Mouse (Mus musculus): ENCODE results near the gene Pappa. TPM values are rescaled to one million over a fixed set of nuclear protein-coding genes. Genes with fewer than 3 reads are reported as not detected.

Pappa gene
- total RNA-seq, 2 experiments from 2014 or later, result 1.2 to 1.3 TPM

DNA sequence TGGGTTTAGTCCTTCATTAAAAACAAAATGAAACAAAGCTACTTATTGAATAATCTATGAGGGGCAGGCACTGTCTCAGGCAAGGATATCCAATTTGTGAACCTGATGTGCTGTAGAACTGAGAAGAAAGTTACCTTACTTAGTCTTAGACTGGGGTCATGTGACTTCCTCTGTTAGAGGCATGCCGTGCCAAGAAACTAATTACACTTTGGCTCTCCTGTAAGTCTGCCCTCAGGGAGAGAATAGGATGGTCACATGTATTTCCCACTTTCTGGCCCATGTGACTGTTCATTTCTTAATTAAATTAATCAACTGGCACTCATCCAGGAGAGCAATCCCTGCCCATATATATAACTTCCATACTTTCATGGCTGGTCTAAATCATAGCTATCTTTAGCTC, 209.7 kb downstream of the Pappa start:
- DNase-seq, result no peak

DNA sequence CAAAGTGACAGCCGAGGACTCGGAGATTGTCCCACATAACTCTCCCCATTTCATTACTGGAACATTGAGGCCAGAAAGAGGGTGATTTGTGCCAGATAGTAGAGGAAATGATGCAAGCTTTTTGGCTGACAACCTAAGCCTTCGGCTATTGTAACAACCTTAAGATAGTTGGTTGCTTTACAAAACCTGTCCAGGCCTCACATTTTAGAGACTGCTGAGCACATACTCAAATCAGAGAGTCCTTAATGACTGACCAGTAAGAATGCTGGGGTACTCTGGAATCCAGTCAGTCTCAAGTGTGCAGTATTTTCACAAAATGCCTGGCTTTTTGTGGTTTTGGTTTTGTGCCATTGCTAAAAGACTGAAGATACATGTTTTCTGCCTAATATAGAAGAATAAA, 217.8 kb downstream of the Pappa start:
- no peak for DNase-seq

DNA sequence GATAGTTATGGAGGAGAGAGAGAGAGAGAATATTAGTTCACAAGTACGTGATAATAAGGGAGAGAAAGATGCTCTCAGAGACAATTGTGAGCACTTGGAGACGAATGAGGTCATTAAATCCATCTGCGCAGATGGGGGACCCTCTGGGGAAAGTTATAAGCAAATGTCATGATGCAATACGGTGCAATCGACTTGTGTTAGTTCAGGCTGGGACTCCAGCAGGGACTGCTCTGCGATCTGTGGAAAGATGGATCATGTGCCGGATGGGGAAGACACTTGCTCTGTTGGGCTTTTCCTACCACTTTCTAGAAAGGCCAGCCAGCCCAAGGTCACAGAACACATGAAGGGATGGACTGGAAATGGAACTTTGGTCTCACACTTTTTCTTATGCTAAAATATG, 226.5 kb downstream of the Pappa start:
- DNase-seq, result no peak

DNA sequence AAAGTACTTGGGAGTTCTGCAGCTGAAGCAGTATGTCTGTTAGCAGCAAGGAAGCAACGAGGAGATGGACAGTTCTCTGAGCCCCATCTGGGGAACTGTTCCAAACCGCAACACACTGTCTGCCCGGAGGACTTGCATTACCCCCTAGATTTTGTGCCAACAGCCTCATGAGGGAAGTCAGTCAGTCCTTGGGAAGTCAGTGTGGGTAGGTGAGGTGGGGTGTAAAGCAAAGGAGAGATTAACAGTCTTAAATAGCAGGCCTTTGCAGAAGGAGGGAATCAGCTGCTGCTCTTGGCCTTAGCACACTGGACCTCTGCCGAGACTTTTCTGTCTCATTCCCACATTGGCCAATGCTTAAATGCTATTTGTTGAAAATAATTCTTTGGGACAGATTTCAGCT, 230.6 kb downstream of the Pappa start:
- peak; percentile 7 for DNase-seq

DNA sequence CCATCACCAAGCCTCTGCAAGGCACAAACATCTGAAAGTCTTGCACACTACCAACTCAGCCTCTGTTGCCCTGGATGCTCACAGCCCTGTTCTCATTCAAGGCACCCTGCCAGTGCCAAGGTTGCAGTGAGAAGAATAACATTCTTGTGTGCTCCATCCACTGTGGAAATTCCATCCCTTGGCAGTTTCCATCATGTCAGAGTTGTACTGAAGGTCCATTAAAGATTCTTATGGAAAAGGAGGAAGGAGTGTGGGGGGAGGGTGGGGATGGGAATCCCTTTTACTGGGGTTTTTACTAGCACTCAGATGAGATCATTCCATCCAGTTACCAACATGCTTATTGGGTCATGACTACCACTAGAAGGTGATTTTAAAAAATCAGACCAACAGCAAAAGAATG, 243.2 kb downstream of the Pappa start:
- DNase-seq, result no peak

DNA sequence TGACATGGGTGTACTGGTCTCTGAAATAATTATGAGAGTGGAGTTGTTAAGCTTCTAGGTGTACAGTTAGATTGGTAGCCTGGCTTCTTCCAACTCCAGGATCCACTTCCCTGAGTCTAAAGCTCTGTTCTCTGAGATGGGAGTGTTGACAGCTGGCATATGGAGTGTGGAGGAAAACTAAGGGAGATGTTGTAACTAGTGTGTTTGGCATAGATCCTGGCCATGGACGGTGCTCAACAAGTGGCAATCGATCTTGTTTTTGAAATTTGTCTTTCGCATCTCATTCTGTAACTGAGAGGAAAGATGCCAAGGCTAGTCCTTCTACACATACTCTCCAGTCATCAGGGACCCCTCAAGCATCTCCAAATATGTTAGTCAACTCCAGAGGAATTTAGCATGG, 248.8 kb downstream of the Pappa start:
- peak; percentile 10 for DNase-seq

DNA sequence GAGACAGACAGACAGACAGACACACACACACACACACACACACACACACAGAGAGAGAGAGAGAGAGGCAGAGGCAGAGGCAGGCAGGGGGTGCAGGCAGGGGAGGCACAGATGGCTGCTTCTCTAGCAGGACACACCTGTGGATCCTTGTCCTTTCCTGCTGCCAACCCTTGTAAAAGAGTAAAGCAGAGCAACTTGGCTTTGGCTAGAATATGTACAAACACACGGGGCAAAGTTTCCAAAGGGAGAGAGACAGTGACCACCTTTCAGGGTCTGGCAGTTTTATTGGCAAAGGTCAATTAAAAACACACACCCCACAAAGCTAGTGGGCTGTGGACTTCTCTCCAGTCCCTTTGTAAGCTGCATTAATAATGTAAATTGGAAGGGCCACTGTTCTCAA, 249.9 kb downstream of the Pappa start:
- DNase-seq, result no peak

DNA sequence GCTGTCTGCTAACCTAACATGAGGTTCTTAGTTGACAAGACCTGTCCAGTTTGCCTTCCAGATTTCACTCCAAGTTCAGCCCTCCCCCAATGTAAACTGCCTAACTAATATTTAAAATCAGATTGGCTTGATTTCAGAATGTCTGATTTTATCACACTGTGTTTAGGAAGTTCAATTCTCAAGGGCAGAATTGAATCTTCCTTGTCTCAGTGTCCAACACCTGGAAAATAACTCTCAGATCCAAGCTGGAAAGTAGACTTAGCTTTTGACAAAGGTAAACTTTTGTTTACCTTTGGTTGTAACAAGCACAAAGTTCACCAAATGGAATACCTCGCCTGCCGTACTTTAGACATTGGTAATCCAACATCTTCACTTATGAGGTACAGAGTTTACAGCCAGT, 252.6 kb downstream of the Pappa start:
- no peak for DNase-seq

DNA sequence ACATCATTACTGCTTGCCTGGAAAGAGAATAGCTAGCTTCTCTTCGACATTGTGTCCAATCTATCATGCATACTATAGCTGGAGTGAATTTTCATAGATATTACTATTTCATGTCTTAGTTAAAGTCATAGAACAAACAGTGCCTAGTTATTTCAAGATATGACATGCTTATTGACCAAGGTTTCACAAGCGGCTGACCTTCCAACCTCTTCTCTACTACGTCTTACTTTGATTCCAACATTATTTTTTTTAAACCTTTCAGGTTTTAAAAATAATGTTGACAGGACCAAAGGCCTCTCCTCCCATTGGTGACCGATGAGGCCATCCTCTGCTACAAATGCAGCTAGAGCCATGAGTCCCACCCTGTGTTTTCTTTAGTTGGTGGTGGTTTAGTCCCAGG, 255.5 kb downstream of the Pappa start:
- no peak for DNase-seq

DNA sequence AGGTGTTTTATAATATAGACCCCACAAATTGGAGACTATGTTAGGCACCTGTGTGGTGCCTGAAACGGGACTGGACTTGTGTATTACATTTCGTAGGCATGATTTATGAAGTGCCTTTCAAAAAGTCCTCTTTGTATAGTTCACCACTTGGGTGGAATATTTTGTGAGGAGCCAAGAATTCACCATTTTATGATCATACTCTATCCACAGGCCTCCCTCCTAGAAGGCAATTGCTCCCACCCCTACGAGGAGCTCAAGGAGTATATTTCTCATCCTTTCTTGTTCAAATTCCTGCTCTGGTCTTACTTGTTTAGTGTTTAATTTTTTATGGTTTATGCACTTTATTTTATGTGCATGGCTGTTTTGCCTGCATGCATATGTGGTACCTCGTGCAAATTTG, 259.1 kb downstream of the Pappa start:
- DNase-seq, result no peak

DNA sequence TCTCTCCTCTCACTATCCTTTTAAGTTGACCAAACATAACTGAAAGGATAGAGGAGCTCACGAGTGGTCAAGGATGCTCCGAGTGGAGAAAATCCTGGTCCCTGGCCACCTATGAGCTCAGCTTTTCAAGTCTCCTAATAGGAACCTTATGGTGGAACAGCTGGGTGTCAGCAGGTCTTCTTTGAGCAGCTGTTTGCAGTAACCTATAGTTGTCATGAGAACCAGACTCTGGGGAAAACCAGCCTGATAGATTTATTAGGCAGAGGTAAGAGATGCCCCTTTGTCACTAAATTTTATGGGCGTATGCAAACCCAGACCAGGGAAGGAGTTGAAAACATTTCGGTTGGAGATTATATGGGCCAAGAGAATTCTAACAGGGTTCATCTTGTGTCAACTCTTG, 267.0 kb downstream of the Pappa start:
- peak; percentile 19 for DNase-seq

DNA sequence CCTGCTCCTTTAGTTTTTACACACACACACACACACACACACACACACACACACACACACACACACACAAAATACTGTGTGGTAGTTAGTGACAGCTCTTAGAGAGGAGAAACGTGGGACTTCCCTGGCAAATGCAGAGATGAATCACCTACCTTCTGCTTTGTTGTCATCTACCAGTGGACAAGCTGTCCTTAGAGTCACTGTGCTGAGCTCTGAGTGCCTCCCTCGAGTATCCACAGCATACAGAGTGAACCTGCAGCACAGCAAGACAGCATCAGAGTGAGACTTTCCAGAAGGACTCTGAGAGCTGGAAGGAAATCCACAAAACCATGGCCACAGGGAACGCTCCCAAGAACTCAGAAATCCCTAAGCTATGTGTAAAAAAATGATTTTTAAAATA, 272.8 kb downstream of the Pappa start:
- DNase-seq, result no peak

DNA sequence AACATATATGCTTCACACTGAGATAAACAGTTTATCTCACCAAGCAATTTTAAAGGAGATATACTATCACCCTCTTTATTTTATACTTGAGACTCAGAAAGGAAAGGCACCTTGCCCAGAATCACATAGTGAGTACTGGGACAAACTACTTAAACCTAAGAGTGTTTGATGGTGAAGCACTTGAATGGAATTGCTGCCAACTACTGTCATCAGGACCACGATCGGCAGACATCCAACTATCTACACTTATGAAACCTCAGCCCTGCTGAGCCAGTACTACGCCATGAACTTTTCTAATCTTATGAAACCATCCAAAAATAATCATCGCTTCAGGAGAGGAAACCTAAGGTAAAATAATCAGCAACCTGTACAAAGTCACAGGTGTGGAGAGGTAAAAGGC, 275.5 kb downstream of the Pappa start:
- no peak for DNase-seq

DNA sequence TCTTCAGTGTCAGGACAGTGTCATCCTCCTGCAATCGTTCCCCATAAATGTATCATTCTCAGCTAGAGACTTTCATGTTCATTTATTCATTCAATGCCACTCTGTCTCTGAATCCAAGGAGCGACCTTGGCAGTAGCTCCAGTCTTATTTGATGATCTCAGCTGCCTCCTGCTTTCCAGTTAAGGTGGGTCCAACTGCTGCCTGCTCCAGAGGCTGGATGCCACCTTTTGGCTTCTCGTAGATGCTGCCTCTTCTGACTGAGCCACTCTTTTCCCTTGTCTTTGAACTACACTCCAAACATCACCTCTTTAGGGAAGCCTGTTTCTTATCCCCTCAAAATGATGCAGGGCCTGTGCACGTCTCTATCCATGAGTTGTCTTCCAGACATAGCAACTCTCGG, 278.3 kb downstream of the Pappa start:
- no peak for DNase-seq

DNA sequence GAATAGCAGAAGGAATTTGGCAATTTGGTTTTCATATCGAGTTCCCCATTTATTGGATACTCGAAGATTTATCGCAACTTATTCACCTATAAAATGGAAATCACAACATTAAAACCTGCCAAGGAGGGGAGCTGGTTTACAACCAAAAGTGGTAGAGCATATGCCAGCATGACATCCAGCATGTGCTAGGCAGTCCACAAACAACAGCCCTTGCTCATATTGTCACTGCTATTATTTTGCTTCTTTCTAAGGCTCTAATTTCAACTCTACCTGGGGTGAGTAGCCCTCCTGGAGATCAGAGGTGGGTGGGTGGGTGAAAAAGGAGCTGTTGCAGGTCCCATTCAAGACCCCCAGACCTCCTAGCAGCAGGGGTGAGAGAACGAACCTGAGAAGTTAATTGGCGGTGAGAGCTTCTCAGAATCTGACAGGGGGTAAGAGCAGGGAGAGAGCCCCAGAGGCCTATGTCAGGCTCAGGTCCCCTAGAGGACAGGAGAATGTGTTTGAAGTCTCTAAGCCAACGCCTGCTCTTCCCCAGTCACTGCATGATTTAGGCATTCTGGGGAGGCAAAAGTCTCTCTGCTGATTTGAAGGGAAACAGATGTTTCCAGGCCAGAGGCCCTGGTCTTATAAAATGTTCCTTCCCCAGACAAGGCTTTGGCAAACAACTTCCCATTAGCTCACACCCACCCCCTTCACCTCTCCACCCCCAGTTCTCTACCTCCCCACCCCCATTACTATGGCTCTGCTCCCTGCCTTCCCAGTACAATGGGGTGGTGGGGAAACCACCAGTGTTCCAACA, 279.1 kb downstream of the Pappa start:
- peak; percentile 17 for DNase-seq
